Mouse (Mus musculus): Measurements from ENCODE around the gene Ccdc174. TPM values are rescaled to one million over a fixed set of nuclear protein-coding genes. Genes with fewer than 3 reads are reported as not detected.
A peak's percentile ranks its signal among the peaks of the same experiment; 100 is the strongest.

Gene Ccdc174
- polyA plus RNA-seq (2015; fragmentation: Nextera tagmentation; extraction: Ambion mirVana), result 47.5 and 61.8 TPM in 2 replicates

DNA sequence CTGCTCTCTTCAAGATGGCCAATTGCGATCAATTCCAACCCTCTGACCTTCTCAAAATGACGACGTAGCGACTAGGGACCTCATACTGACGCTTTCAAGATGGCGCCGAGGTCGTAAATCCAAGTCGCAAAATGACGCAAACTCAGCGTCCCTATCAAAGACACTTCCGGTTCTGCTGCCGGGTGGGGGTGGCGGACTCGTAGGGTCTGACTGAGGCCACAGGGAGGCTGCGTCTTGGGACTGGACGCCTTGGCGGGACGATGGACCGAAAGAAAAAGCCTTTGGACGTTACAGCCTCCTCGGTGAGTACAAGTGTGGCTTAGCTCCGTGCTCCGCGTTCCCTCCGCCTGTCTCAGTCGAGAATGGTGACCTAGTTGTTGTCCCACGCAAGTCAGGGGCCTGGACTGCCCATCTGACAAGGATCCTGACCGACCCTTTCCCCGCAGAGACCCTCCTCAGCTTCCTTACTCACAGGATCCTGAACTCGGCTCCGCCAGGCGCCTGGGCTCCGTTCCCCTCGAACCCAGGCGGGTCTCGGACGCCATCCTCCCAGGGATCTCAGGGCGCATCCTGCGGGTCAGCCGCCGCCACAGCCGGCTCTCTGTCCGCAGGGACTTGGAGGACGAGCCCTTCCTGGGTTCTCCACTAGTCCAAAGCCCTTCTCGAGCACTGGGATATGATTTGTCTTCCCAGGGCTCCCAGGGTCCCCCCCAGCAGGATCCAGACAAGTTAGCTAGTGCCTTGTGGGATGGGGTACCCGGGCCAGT is at the start of gene Ccdc174:
Gene Ccdc174, plus strand, starts transcription at position 169 of the 767 bp plus-strand sequence.
- peak within 1 kb of the TSS; percentile 87 for H3K27ac ChIP-seq
- peaks cover 21% of the 10 kb centered on the region for H3K4me1 ChIP-seq (replicated peaks)
- H3K4me3 ChIP-seq (replicated peaks), result peak within 1 kb of the TSS; percentile 91
- peaks cover 7% of the 10 kb centered on the region; the same call in 1 of the 2 replicates for H3K27me3 ChIP-seq
- peaks cover 20% of the 10 kb centered on the region for H3K36me3 ChIP-seq
- no peaks in the 10 kb centered on the region for H3K9me3 ChIP-seq
- under 1% methylated on average over 47 of the region's 47 CpGs for WGBS
- peak within 1 kb of the TSS; percentile 91 for H3K4me2 ChIP-seq (replicated peaks)
- ATAC-seq, result peak; percentile 94
- peak within 1 kb of the TSS; percentile 96 for H3K9ac ChIP-seq (replicated peaks)

- Histone ChIP-seq H3K36me3 (no peaks in the 10 kb centered on the region), H3K27me3 (no peaks in the 10 kb centered on the region), H3K27ac (peak overlapping the region; percentile 9; the same call in 1 of the 2 replicates), H3K9me3 (no peaks in the 10 kb centered on the region), H3K4me2 (replicated peaks) (no peak overlapping the region), H3K4me1 (replicated peaks) (peaks cover 10% of the 10 kb centered on the region), H3K4me3 (replicated peaks) (no peak overlapping the region), H3K9ac (replicated peaks) (no peak overlapping the region)
- ATAC-seq, result 0 out of 2 replicates have a peak, but pooled peaks have one; percentile 55
- WGBS, result 42% methylated on average over 3 of the region's 3 CpGs
These were observed 44.9 kb upstream of the Ccdc174 start for GRCm38 (mm10) chr6:91832863-91833440.

DNA sequence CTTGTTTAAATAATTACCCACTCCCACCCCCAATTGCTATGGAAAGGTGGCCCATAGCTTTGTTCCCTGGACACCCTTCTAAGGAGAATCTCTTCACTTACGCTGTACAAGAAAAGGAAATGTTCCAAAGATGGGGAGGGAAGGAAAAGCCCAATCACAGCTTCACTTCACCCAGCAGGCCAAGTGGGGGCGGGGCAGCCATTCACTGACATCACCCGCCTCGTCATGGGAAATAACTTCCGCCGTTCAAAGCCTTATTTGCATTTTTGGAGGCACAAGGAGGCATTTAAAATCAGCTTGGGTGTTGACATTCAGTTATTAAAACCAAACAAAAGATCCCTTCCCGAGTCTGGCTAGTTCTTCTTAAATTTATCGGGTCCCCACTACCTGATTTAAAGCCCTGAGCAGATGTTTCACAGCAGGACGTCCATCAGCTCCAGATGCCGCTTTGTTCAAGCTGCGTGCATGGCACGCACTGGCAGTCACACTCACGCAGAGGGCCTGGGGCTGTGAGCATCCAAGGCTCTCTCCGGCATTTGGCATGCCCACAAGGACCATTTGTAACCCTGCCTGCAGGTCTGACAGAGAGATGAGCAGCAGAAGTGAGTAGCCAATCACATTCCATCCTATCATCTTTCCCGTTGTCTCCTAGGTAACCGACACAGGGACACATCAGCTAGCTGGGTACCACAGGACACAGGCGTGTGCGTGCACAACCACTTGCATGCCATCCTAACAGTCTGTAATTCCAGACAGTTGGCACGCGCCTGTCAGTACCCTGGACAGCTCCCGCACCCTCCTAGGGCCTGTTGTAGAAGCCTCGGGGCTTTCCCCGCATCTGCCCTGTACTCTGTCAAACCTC is 38.6 kb upstream of the Ccdc174 start:
- no peaks in the 10 kb centered on the region for H3K9me3 ChIP-seq
- H3K4me3 ChIP-seq (replicated peaks), result peak overlapping the region; percentile 34
- peaks cover 43% of the 10 kb centered on the region for H3K4me1 ChIP-seq (replicated peaks)
- H3K27ac ChIP-seq, result peak overlapping the region; percentile 95
- peaks cover 32% of the 10 kb centered on the region for H3K27me3 ChIP-seq
- peak overlapping the region; percentile 50 for H3K4me2 ChIP-seq (replicated peaks)
- H3K9ac ChIP-seq (replicated peaks), result peak overlapping the region; percentile 60
- ATAC-seq, result peak; percentile 95
- WGBS, result 4% methylated on average over 23 of the region's 23 CpGs
- no peaks in the 10 kb centered on the region for H3K36me3 ChIP-seq

- ATAC-seq, result peak; percentile 3
- peak overlapping the region; percentile 67 for H3K9ac ChIP-seq (replicated peaks)
- H3K27me3 ChIP-seq, result peaks cover 55% of the 10 kb centered on the region
- WGBS, result 4% methylated on average over 46 of the region's 46 CpGs
- no peaks in the 10 kb centered on the region for H3K36me3 ChIP-seq
- peak overlapping the region; percentile 85 for H3K4me2 ChIP-seq (replicated peaks)
- H3K9me3 ChIP-seq, result no peaks in the 10 kb centered on the region
- peak overlapping the region; percentile 48; the same call in 1 of the 2 replicates for H3K27ac ChIP-seq
- peak overlapping the region; percentile 60 for H3K4me3 ChIP-seq (replicated peaks)
- H3K4me1 ChIP-seq (replicated peaks), result peaks cover 40% of the 10 kb centered on the region
These were observed 34.8 kb upstream of the Ccdc174 start for GRCm38 (mm10) chr6:91842897-91843627.

DNA sequence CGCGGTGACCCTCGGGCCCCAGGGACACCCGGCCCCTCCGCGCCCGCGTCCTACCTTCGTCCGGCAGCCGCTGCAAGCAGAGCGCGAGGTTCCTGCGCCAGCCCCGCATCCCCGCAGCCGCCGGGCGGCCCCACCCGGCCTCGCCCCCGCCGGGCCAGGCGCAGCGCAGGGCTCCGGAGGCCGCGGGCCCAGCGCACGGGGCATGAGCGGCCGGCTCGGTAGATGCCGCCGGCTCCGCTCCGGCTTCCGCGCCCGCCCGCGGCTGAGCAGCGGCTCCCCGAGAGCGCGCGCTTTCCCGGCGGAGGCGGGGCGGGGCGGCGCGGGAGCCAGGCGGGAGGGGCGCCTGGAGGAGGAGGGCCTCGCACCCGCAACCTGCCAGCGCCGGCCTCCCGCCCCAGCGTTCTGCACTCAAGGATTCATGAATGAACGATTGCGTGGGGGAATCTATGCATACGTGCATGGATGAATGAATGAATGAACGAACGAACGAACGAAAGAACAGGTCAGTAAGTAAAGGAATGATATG is 34.2 kb upstream of the Ccdc174 start:
- peaks cover 55% of the 10 kb centered on the region for H3K27me3 ChIP-seq
- H3K4me1 ChIP-seq (replicated peaks), result peaks cover 34% of the 10 kb centered on the region
- peak overlapping the region; percentile 67 for H3K9ac ChIP-seq (replicated peaks)
- WGBS, result 4% methylated on average over 68 of the region's 69 CpGs
- peak; percentile 28 for ATAC-seq
- peak overlapping the region; percentile 60 for H3K4me3 ChIP-seq (replicated peaks)
- no peaks in the 10 kb centered on the region for H3K36me3 ChIP-seq
- H3K27ac ChIP-seq, result peak overlapping the region; percentile 48; the same call in 1 of the 2 replicates
- H3K9me3 ChIP-seq, result no peaks in the 10 kb centered on the region
- H3K4me2 ChIP-seq (replicated peaks), result peak overlapping the region; percentile 85

- 2% methylated on average over 2 of the region's 2 CpGs for WGBS
- Histone ChIP-seq H3K36me3 (no peaks in the 10 kb centered on the region), H3K27me3 (no peaks in the 10 kb centered on the region; the same call in 1 of the 2 replicates), H3K4me1 (replicated peaks) (no peaks in the 10 kb centered on the region), H3K27ac (no peak overlapping the region), H3K4me3 (replicated peaks) (no peak overlapping the region), H3K9ac (replicated peaks) (no peak overlapping the region), H3K9me3 (no peaks in the 10 kb centered on the region), H3K4me2 (replicated peaks) (no peak overlapping the region)
- peak; percentile 67 for ATAC-seq
These were observed 25.3 kb upstream of the Ccdc174 start for GRCm38 (mm10) chr6:91852550-91852949.

GRCm38 (mm10) chr6:91858339-91858738 is 19.5 kb upstream of the Ccdc174 start:
- Histone ChIP-seq H3K9ac (replicated peaks) (no peak overlapping the region), H3K27me3 (no peaks in the 10 kb centered on the region), H3K4me1 (replicated peaks) (no peaks in the 10 kb centered on the region), H3K36me3 (no peaks in the 10 kb centered on the region), H3K9me3 (no peaks in the 10 kb centered on the region), H3K27ac (no peak overlapping the region), H3K4me2 (replicated peaks) (no peak overlapping the region), H3K4me3 (replicated peaks) (no peak overlapping the region)
- no peak for ATAC-seq
- WGBS, result 81% methylated on average over 5 of the region's 5 CpGs

DNA sequence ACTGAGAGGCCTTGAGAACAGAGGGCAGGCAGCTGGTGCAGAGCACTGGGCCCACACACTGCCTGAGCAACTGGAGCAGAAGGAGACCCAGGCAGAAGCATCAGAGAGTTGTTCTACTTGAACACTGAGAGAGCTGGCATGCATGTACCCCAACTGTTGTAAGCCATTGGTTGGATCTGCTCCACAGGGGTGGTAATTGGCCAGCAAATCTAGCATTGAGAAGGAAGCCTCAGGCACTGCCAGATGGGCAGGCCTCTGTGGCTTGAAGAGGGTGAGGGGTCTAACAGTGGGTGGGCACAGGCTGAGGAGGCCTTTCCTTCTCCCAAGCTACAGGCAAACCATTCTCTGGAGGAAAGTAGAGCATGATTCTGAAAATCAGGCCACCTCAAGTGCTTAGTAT is 15.0 kb upstream of the Ccdc174 start:
- Histone ChIP-seq H3K9ac (replicated peaks) (no peak overlapping the region), H3K27ac (no peak overlapping the region), H3K4me3 (replicated peaks) (no peak overlapping the region), H3K4me2 (replicated peaks) (no peak overlapping the region), H3K9me3 (no peaks in the 10 kb centered on the region), H3K36me3 (no peaks in the 10 kb centered on the region), H3K27me3 (no peaks in the 10 kb centered on the region), H3K4me1 (replicated peaks) (no peaks in the 10 kb centered on the region)
- ATAC-seq, result no peak

- Histone ChIP-seq H3K9ac (replicated peaks) (no peak overlapping the region), H3K27ac (no peak overlapping the region), H3K4me2 (replicated peaks) (no peak overlapping the region), H3K4me3 (replicated peaks) (no peak overlapping the region), H3K36me3 (no peaks in the 10 kb centered on the region), H3K4me1 (replicated peaks) (no peaks in the 10 kb centered on the region), H3K9me3 (no peaks in the 10 kb centered on the region), H3K27me3 (no peaks in the 10 kb centered on the region)
- WGBS, result 84% methylated on average over 5 of the region's 5 CpGs
- ATAC-seq, result no peak
These were observed 13.3 kb upstream of the Ccdc174 start for GRCm38 (mm10) chr6:91864595-91864994.

DNA sequence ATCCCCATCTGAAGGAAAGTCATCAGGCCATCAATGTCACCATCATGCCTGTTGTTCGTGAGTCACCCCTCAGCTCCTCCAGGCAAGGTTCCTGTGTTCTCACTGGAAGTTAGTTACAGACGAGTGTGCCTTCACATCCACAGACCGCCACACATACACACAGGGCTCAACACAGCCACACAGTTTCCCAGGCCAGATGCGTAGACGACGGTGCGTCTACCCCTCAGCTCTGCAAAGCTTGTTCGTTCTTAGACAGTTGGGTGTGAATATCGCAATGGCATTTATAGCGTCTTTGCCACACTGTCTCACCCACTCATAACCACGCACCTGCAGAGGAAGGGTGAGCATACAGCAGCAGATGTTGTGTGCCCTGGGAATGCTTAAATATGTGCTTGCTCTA is 12.3 kb upstream of the Ccdc174 start:
- no peak for ATAC-seq
- WGBS, result 92% methylated on average over 11 of the region's 11 CpGs

DNA sequence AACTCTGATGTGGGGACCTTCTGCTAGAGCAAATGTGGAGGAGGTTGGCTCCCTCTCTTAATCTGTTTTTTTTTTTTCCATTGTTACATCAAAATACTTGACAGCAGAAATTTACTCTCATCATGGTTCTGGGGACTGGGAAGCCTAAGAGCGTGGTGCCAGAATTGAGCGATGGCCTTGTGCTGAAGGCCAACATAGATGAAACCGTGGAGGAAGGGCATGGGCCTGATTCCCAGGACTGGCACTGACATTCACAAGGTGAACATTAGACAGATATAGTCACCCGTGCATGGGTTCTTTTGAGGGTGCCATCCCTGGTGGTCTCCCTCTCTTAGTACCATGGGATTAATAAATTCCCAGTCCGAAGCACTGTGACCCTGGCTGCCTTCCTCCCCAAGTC is 9.8 kb upstream of the Ccdc174 start:
- H3K36me3 ChIP-seq, result no peaks in the 10 kb centered on the region
- H3K27ac ChIP-seq, result no peak overlapping the region
- H3K4me3 ChIP-seq (replicated peaks), result no peak overlapping the region
- 89% methylated on average over 5 of the region's 5 CpGs for WGBS
- no peaks in the 10 kb centered on the region for H3K4me1 ChIP-seq (replicated peaks)
- peaks cover 3% of the 10 kb centered on the region; the same call in 1 of the 2 replicates for H3K9me3 ChIP-seq
- no peak for ATAC-seq
- H3K4me2 ChIP-seq (replicated peaks), result no peak overlapping the region
- H3K9ac ChIP-seq (replicated peaks), result no peak overlapping the region
- H3K27me3 ChIP-seq, result no peaks in the 10 kb centered on the region; the same call in 1 of the 2 replicates

More for the DNA sequence above, 12.3 kb upstream of the Ccdc174 start:
- Histone ChIP-seq H3K4me2 (replicated peaks) (no peak overlapping the region), H3K27ac (no peak overlapping the region), H3K4me1 (replicated peaks) (no peaks in the 10 kb centered on the region), H3K9ac (replicated peaks) (no peak overlapping the region), H3K4me3 (replicated peaks) (no peak overlapping the region), H3K9me3 (peaks cover under 1% of the 10 kb centered on the region; the same call in 1 of the 2 replicates), H3K27me3 (no peaks in the 10 kb centered on the region; the same call in 1 of the 2 replicates), H3K36me3 (no peaks in the 10 kb centered on the region)

Data from midbrain, embryonic 13.5 days (tissue).